Mouse (Mus musculus) MEL (cell line): ENCODE data around the gene Itga8. TPM values are rescaled to one million over a fixed set of nuclear protein-coding genes. Genes with fewer than 3 reads are reported as not detected.

Experiments used
- DNase-seq: peaks from one replicate; pipeline ENCODE4 v3.0.0; 2011; ENCODE audit warnings: low read depth, low spot score
- H3K27ac ChIP-seq: 2 replicates; pipeline ENCODE4 v1.5.1; 2012; ENCODE audit warnings: low read depth, mild to moderate bottlenecking, control low read depth, low read length, moderate library complexity; ENCODE audit not compliant: control insufficient read depth
- H3K27me3 ChIP-seq, 2 experiments: fragments of 150-350 bp in 1 of 2; sonication (generic) in 1 of 2; 2 replicates each; pipeline ENCODE4 v1.6.1; 2012; ENCODE audit warnings: low read length in 2 of 2, mild to moderate bottlenecking in 2 of 2, improper control_type of control experiment in 1 of 2, moderate library complexity in 1 of 2; ENCODE audit not compliant: insufficient read depth in 2 of 2, control insufficient read depth in 1 of 2
- H3K36me3 ChIP-seq, 2 experiments: 2 replicates each; pipeline ENCODE4 v1.6.1; 2012 to 2014; ENCODE audit warnings: low read length in 2 of 2, improper control_type of control experiment in 1 of 2, inconsistent platforms in 1 of 2, mild to moderate bottlenecking in 1 of 2; ENCODE audit not compliant: insufficient read depth in 2 of 2, control insufficient read depth in 1 of 2
- H3K4me1 ChIP-seq, 2 experiments: fragments of 150-350 bp in 1 of 2; sonication (generic) in 1 of 2; 2 replicates each; pipeline ENCODE4 v1.6.1; 2012; ENCODE audit warnings: low read length in 2 of 2, improper control_type of control experiment in 1 of 2, mild to moderate bottlenecking in 1 of 2; ENCODE audit not compliant: insufficient read depth in 2 of 2, control insufficient read depth in 1 of 2
- H3K4me3 ChIP-seq, 2 experiments: fragments of 150-350 bp in 1 of 2; sonication (generic) in 1 of 2; 2 replicates each; pipeline ENCODE4 v1.5.1; 2012; ENCODE audit warnings: low read depth in 2 of 2, low read length in 2 of 2, mild to moderate bottlenecking in 2 of 2, moderate library complexity in 2 of 2, control low read depth in 1 of 2, improper control_type of control experiment in 1 of 2; ENCODE audit not compliant: control insufficient read depth in 1 of 2, insufficient read depth in 1 of 2
- H3K79me2 ChIP-seq: 2 replicates; pipeline ENCODE4 v1.6.1; 2012; ENCODE audit warnings: mild to moderate bottlenecking, low read length, moderate library complexity; ENCODE audit not compliant: control insufficient read depth, poor library complexity, insufficient read depth
- H3K9ac ChIP-seq: 2 replicates; pipeline ENCODE4 v1.6.1; 2012; ENCODE audit warnings: low read depth, mild to moderate bottlenecking, control low read depth, low read length, moderate library complexity; ENCODE audit not compliant: control insufficient read depth, poor library complexity, severe bottlenecking
- H3K9me3 ChIP-seq: fragments of 150-350 bp; sonication (generic); replicated peaks from 2 replicates; pipeline ENCODE4 v1.6.1; 2012; ENCODE audit warnings: mild to moderate bottlenecking, low read length, improper control_type of control experiment, moderate library complexity; ENCODE audit not compliant: insufficient read depth
- BHLHE40 ChIP-seq: IDR thresholded peaks from 2 replicates; pipeline ENCODE4 v1.6.1; 2012; ENCODE audit warnings: low read depth, mild to moderate bottlenecking, inconsistent platforms, low read length, improper control_type of control experiment, borderline replicate concordance
- E2F4 ChIP-seq: IDR thresholded peaks from 2 replicates; pipeline ENCODE4 v1.6.1; 2011; ENCODE audit warnings: low read depth, low read length, improper control_type of control experiment, borderline replicate concordance
- EP300 ChIP-seq, 2 experiments: IDR thresholded peaks; 2 replicates each; pipeline ENCODE4 v1.6.1; 2011; ENCODE audit warnings: improper control_type of control experiment in 2 of 2, low read length in 2 of 2, low read depth in 1 of 2, mild to moderate bottlenecking in 1 of 2
- ETS1 ChIP-seq: IDR thresholded peaks from 2 replicates; pipeline ENCODE4 v1.6.1; 2012; ENCODE audit warnings: low read depth, mild to moderate bottlenecking, inconsistent platforms, low read length, improper control_type of control experiment, moderate library complexity
- GATA1 ChIP-seq: IDR thresholded peaks from 2 replicates; pipeline ENCODE4 v1.6.1; 2011; ENCODE audit warnings: low read depth, low read length, improper control_type of control experiment
- MAFK ChIP-seq: IDR thresholded peaks from 2 replicates; pipeline ENCODE4 v1.6.1; 2011; ENCODE audit warnings: low read depth, mild to moderate bottlenecking, low read length, improper control_type of control experiment, borderline replicate concordance
- MAX ChIP-seq: IDR thresholded peaks from 2 replicates; pipeline ENCODE4 v1.6.1; 2011; ENCODE audit warnings: low read length, improper control_type of control experiment
- MYC ChIP-seq: IDR thresholded peaks from 2 replicates; pipeline ENCODE4 v1.6.1; 2011; ENCODE audit warnings: low read depth, mild to moderate bottlenecking, low read length, improper control_type of control experiment, moderate library complexity
- NELFE ChIP-seq: IDR thresholded peaks from 2 replicates; pipeline ENCODE4 v1.6.1; 2011; ENCODE audit warnings: low read depth, low read length, improper control_type of control experiment
- NRF1 ChIP-seq: IDR thresholded peaks from 2 replicates; pipeline ENCODE4 v1.6.1; 2014; ENCODE audit warnings: low read depth, mild to moderate bottlenecking, inconsistent platforms, low read length, improper control_type of control experiment, moderate library complexity; ENCODE audit not compliant: poor library complexity, insufficient read depth, severe bottlenecking
- RCOR1 ChIP-seq: IDR thresholded peaks from 2 replicates; pipeline ENCODE4 v1.6.1; 2012; ENCODE audit warnings: low read depth, mild to moderate bottlenecking, inconsistent platforms, low read length, improper control_type of control experiment
- SIN3A ChIP-seq: IDR thresholded peaks from 2 replicates; pipeline ENCODE4 v1.6.1; 2012; ENCODE audit warnings: low read length, improper control_type of control experiment, inconsistent platforms
- SMC3 ChIP-seq: IDR thresholded peaks from 2 replicates; pipeline ENCODE4 v1.6.1; 2011; ENCODE audit warnings: low read depth, low read length, improper control_type of control experiment
- TAL1 ChIP-seq: IDR thresholded peaks from 2 replicates; pipeline ENCODE4 v1.6.1; 2012; ENCODE audit warnings: mild to moderate bottlenecking, inconsistent platforms, low read length, moderate library complexity, mixed read lengths
- TBP ChIP-seq: IDR thresholded peaks from 2 replicates; pipeline ENCODE4 v1.8.0; 2011; ENCODE audit warnings: low read depth, low read length, improper control_type of control experiment
- USF1 ChIP-seq: IDR thresholded peaks from 2 replicates; pipeline ENCODE4 v1.6.1; 2014; ENCODE audit warnings: low read depth, mild to moderate bottlenecking, inconsistent platforms, low read length, improper control_type of control experiment, moderate library complexity
- USF2 ChIP-seq, 2 experiments: IDR thresholded peaks; 2 replicates each; pipeline ENCODE4 v1.6.1; 2011 to 2012; ENCODE audit warnings: improper control_type of control experiment in 2 of 2, low read length in 2 of 2, borderline replicate concordance in 1 of 2, inconsistent platforms in 1 of 2, low read depth in 1 of 2, mild to moderate bottlenecking in 1 of 2; ENCODE audit not compliant: insufficient read depth in 1 of 2
- ZKSCAN1 ChIP-seq: IDR thresholded peaks from 2 replicates; pipeline ENCODE4 v1.6.1; 2012; ENCODE audit warnings: low read depth, mild to moderate bottlenecking, inconsistent platforms, low read length, improper control_type of control experiment, moderate library complexity
- ZMIZ1 ChIP-seq: IDR thresholded peaks from 2 replicates; pipeline ENCODE4 v1.6.1; 2012; ENCODE audit warnings: low read depth, mild to moderate bottlenecking, inconsistent platforms, low read length, improper control_type of control experiment, moderate library complexity
- ZNF384 ChIP-seq: IDR thresholded peaks from 2 replicates; pipeline ENCODE4 v1.6.1; 2012; ENCODE audit warnings: low read depth, mild to moderate bottlenecking, inconsistent platforms, low read length, improper control_type of control experiment
- polyA plus RNA-seq, 2 experiments: library from polyadenylated mRNA; stranded (reverse) in 1 of 2; unstranded in 1 of 2; fragments of >175 nt in 1 of 2; fragments of >200 nt in 1 of 2; gene quantifications; 2 replicates each; pipeline versions ENCODE4 v1.2.1 to v1.2.4; 2012; ENCODE audit warnings: low replicate concordance in 2 of 2, low read depth in 1 of 2; ENCODE audit not compliant: insufficient read length in 2 of 2, insufficient read depth in 1 of 2, missing spikeins in 1 of 2
- total RNA-seq: library from RNA; depleted of rRNA; stranded (reverse); fragments of 300-350 nt; gene quantifications from 2 replicates; pipeline ENCODE4 v1.2.3, GENCODE M21; 2012

Itga8 gene
- total and polyA plus RNA-seq, 3 experiments: not detected

- Histone ChIP-seq H3K27ac (no peak overlapping the region), H3K79me2 (no peaks in the 10 kb centered on the region), H3K27me3 (no peaks in the 10 kb centered on the region; a peak in 1 of 4 replicates), H3K9me3 (no peaks in the 10 kb centered on the region), H3K36me3 (no peaks in the 10 kb centered on the region), H3K4me3 (no peak overlapping the region), H3K4me1 (no peaks in the 10 kb centered on the region), H3K9ac (no peak overlapping the region)
- no peak for DNase-seq
- no peak for TF ChIP-seq ETS1
- no peak for TF ChIP-seq USF1
- TF ChIP-seq SIN3A: no peak
- TF ChIP-seq EP300 (IDR thresholded peaks at IDR 0.05; ENCODE audit: low read depth in 1 of 2, low read length in 2 of 2): no peak
Observed at GRCm38 (mm10) chr2:12187646-12188045, 114.1 kb downstream of the Itga8 start.

GRCm38 (mm10) chr2:12182402-12182948 lies 119.2 kb downstream of the Itga8 start:
- H3K4me3 ChIP-seq: no peak overlapping the region
- no peak for TF ChIP-seq USF2 (IDR thresholded peaks at IDR 0.05; ENCODE audit: borderline replicate concordance in 1 of 2, insufficient read depth in 1 of 2, low read depth in 1 of 2, low read length in 2 of 2)
- no peak for TF ChIP-seq TAL1
- no peak for TF ChIP-seq USF1
- no peak for TF ChIP-seq ZMIZ1
- no peak for TF ChIP-seq SMC3
- TF ChIP-seq SIN3A: no peak
- no peak for TF ChIP-seq ETS1
- TF ChIP-seq ZNF384: no peak
- no peak for TF ChIP-seq ZKSCAN1
- no peak for TF ChIP-seq NRF1
- TF ChIP-seq RCOR1: no peak
- no peak for TF ChIP-seq MYC
- no peak for TF ChIP-seq TBP
- TF ChIP-seq BHLHE40: no peak
- no peak for TF ChIP-seq MAFK
- no peak for TF ChIP-seq NELFE
- no peak for TF ChIP-seq GATA1
- TF ChIP-seq E2F4: no peak
- TF ChIP-seq MAX: no peak
- TF ChIP-seq, all 39 proteins: peak for 0
- H3K9ac ChIP-seq: no peak overlapping the region
- DNase-seq: no peak
- H3K79me2 ChIP-seq: no peaks in the 10 kb centered on the region
- H3K27ac ChIP-seq: no peak overlapping the region
- H3K27me3 ChIP-seq: no peaks in the 10 kb centered on the region; a peak in 1 of 4 replicates
- H3K4me1 ChIP-seq: no peaks in the 10 kb centered on the region
- H3K36me3 ChIP-seq: no peaks in the 10 kb centered on the region
- H3K9me3 ChIP-seq: no peaks in the 10 kb centered on the region
